Mouse (Mus musculus) ES-E14 (cell line): ENCODE results near the gene 6030445D17Rik.

Experiments used
- ZC3H11A ChIP-seq: IDR thresholded peaks from 2 replicates; pipeline ENCODE4 v1.6.1; 2012; ENCODE audit warnings: low read depth, mild to moderate bottlenecking, inconsistent platforms, low read length, borderline replicate concordance
- ZNF384 ChIP-seq: IDR thresholded peaks from 2 replicates; pipeline ENCODE4 v1.6.1; 2012; ENCODE audit warnings: low read depth, low read length, inconsistent platforms

DNA sequence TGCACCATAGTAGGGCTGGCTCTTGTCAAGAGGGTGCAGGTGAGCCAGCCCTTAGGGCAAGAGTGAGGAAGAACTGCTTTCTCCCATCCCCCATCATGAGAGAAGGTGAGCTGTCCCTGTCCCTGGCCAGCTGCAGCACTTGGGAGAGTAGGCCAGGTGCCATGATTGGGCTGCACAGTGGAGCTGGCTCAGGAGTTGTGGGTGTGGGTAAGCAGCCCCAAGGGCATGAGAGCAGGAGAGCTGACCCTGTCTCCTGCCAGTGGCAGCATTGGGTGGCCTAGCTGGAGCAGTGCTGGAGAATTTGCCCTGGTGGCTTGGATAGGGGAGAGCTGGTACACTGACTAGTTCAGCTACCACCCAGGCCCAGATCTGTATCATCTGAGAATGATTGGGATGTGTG lies 50.9 kb downstream of the 6030445D17Rik start:
- TF ChIP-seq ZC3H11A (no peak), ZNF384 (no peak)
